Mouse (Mus musculus) E14TG2a.4 (cell line): ENCODE data around the gene Barhl1.

ENCODE experiments used
- CTCF ChIP-seq: conservative IDR thresholded peaks from 2 replicates; pipeline ENCODE4 v1.5.1; 2014; ENCODE audit warnings: low read length
- NANOG ChIP-seq: IDR thresholded peaks from 2 replicates; pipeline ENCODE4 v1.6.1; 2014; ENCODE audit warnings: borderline replicate concordance, low read length, mixed read lengths

- TF ChIP-seq CTCF (no peak), NANOG (no peak)
These were observed 3.5 kb downstream of the Barhl1 start for GRCm38 (mm10) chr2:28912961-28913360.
